Mouse (Mus musculus): ENCODE results near the gene Vmn1r12. TPM values are rescaled to one million over a fixed set of nuclear protein-coding genes. Genes with fewer than 3 reads are reported as not detected.

Gene Vmn1r12
- not detected for polyA plus RNA-seq (2014; fragmentation: Illumina TruSeq; extraction: RNeasy Lipid Tissue Mini Kit (QIAGEN cat#74804); ENCODE audit: low replicate concordance)

DNA sequence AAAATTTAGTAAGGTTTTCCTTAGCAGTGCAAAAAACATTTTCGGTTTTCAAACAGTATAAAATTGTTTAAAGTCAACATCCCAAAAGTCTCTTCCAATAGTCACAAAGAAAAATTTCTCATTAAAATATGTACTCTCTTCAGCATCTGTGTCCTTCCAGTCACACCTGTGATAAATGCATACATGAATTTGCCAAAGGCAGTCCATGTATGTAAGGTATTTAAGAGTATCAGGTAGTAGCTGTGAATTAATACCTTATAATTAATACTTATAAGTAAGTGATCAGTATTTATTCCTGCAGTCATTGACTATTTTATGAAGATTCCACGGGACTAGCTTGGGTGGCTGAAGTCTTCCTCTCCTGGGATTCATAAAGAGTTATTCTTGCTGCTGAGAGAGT is at the start of gene Vmn1r12:
Vmn1r12 (plus strand) TSS at position 301 of the 400 bp plus-strand sequence.

DNA sequence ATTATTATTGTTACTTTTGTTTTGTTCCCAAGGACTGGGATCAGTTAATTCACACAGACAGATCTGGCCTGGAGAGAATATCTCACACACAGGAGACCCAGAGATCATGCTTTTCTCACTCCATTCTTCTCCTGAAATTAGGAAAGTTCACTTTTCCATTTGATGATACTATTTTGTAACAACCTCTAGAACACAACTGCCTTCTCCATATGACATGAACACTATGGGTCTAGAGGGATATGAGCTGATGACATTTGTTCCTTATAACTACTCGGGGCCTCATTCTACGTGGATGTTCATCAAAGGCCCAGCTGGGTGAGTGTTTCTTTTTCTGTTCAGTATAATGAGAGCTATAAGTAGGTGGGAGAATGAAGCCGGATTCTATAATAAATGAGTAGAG is 47.6 kb upstream of the Vmn1r12 start, which contains the start of gene Vmn1r10:
Vmn1r10 (plus strand) TSS at position 301 of the 400 bp plus-strand sequence.

DNA sequence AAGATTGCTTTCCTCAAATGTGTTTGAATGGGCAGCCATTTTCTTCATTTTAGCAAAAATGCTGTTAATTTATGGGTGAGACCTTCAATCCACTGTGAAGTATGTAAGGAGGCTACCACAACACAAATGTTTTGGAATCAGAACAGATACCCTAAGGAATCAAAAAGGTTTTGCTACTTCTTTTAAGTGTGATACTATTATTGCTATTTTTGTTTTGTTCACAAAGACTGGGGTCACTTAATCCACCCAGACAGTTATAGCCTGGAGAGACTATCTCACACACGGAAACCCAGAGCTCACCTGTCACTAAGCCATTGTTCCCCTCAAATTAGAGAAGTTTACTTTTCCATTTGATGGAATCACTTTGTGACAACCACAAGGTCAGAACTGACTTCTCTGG is 23.6 kb upstream of the Vmn1r12 start, which contains the start of gene Vmn1r11:
Vmn1r11 (plus strand) TSS at position 301 of the 400 bp plus-strand sequence.

GRCm38 (mm10) chr6:57202990-57203389 is 46.3 kb downstream of the Vmn1r12 start, which contains the start of gene Vmn1r13:
Gene Vmn1r13 (plus strand): TSS chr6:57203290.

Other genes starting within 250 kb of the Vmn1r12 start
- gene Nt5c3, start 233.0 kb upstream of the Vmn1r12 start, polyA plus RNA-seq (2014; fragmentation: Illumina TruSeq; extraction: RNeasy Lipid Tissue Mini Kit (QIAGEN cat#74804); ENCODE audit: low replicate concordance): 107 TPM
- 0.33 TPM for gene Vmn1r4, start 232.9 kb upstream of the Vmn1r12 start, polyA plus RNA-seq (2014; fragmentation: Illumina TruSeq; extraction: RNeasy Lipid Tissue Mini Kit (QIAGEN cat#74804); ENCODE audit: low replicate concordance)
- gene Vmn1r5, start 186.6 kb upstream of the Vmn1r12 start, polyA plus RNA-seq (2014; fragmentation: Illumina TruSeq; extraction: RNeasy Lipid Tissue Mini Kit (QIAGEN cat#74804); ENCODE audit: low replicate concordance): not detected
- not detected for gene Vmn1r6, start 159.7 kb upstream of the Vmn1r12 start, polyA plus RNA-seq (2014; fragmentation: Illumina TruSeq; extraction: RNeasy Lipid Tissue Mini Kit (QIAGEN cat#74804); ENCODE audit: low replicate concordance)
- not detected for gene Vmn1r7, start 131.6 kb upstream of the Vmn1r12 start, polyA plus RNA-seq (2014; fragmentation: Illumina TruSeq; extraction: RNeasy Lipid Tissue Mini Kit (QIAGEN cat#74804); ENCODE audit: low replicate concordance)
- gene Vmn1r8, start 124.6 kb upstream of the Vmn1r12 start, polyA plus RNA-seq (2014; fragmentation: Illumina TruSeq; extraction: RNeasy Lipid Tissue Mini Kit (QIAGEN cat#74804); ENCODE audit: low replicate concordance): not detected
- not detected for gene Vmn1r9, start 90.1 kb upstream of the Vmn1r12 start, polyA plus RNA-seq (2014; fragmentation: Illumina TruSeq; extraction: RNeasy Lipid Tissue Mini Kit (QIAGEN cat#74804); ENCODE audit: low replicate concordance)
- gene Vmn1r10, start 47.5 kb upstream of the Vmn1r12 start, polyA plus RNA-seq (2014; fragmentation: Illumina TruSeq; extraction: RNeasy Lipid Tissue Mini Kit (QIAGEN cat#74804); ENCODE audit: low replicate concordance): not detected
- not detected for gene Vmn1r11, start 23.5 kb upstream of the Vmn1r12 start, polyA plus RNA-seq (2014; fragmentation: Illumina TruSeq; extraction: RNeasy Lipid Tissue Mini Kit (QIAGEN cat#74804); ENCODE audit: low replicate concordance)
- not detected for gene Vmn1r13, start 46.4 kb downstream of the Vmn1r12 start, polyA plus RNA-seq (2014; fragmentation: Illumina TruSeq; extraction: RNeasy Lipid Tissue Mini Kit (QIAGEN cat#74804); ENCODE audit: low replicate concordance)
- not detected for gene Vmn1r14, start 74.8 kb downstream of the Vmn1r12 start, polyA plus RNA-seq (2014; fragmentation: Illumina TruSeq; extraction: RNeasy Lipid Tissue Mini Kit (QIAGEN cat#74804); ENCODE audit: low replicate concordance)
- not detected for gene Vmn1r15, start 101.0 kb downstream of the Vmn1r12 start, polyA plus RNA-seq (2014; fragmentation: Illumina TruSeq; extraction: RNeasy Lipid Tissue Mini Kit (QIAGEN cat#74804); ENCODE audit: low replicate concordance)
- gene Vmn1r16, start 172.6 kb downstream of the Vmn1r12 start, polyA plus RNA-seq (2014; fragmentation: Illumina TruSeq; extraction: RNeasy Lipid Tissue Mini Kit (QIAGEN cat#74804); ENCODE audit: low replicate concordance): not detected
- gene Vmn1r17, start 206.8 kb downstream of the Vmn1r12 start, polyA plus RNA-seq (2014; fragmentation: Illumina TruSeq; extraction: RNeasy Lipid Tissue Mini Kit (QIAGEN cat#74804); ENCODE audit: low replicate concordance): not detected
- not detected for gene Vmn1r18, start 238.9 kb downstream of the Vmn1r12 start, polyA plus RNA-seq (2014; fragmentation: Illumina TruSeq; extraction: RNeasy Lipid Tissue Mini Kit (QIAGEN cat#74804); ENCODE audit: low replicate concordance)
- not detected for gene Vmn1r19, start 246.9 kb downstream of the Vmn1r12 start, polyA plus RNA-seq (2014; fragmentation: Illumina TruSeq; extraction: RNeasy Lipid Tissue Mini Kit (QIAGEN cat#74804); ENCODE audit: low replicate concordance)

Data from small intestine, adult 10 weeks (tissue).